Mouse (Mus musculus) spleen, postnatal 36 days (tissue): ENCODE results near the gene Rgs3.

ENCODE experiments used
- DNase-seq, 2 experiments: peaks; one replicate each; pipeline ENCODE4 v3.0.0; 2022; ENCODE audit warnings: low spot score in 2 of 2, mixed read lengths in 1 of 2

The Rgs3 gene

DNA sequence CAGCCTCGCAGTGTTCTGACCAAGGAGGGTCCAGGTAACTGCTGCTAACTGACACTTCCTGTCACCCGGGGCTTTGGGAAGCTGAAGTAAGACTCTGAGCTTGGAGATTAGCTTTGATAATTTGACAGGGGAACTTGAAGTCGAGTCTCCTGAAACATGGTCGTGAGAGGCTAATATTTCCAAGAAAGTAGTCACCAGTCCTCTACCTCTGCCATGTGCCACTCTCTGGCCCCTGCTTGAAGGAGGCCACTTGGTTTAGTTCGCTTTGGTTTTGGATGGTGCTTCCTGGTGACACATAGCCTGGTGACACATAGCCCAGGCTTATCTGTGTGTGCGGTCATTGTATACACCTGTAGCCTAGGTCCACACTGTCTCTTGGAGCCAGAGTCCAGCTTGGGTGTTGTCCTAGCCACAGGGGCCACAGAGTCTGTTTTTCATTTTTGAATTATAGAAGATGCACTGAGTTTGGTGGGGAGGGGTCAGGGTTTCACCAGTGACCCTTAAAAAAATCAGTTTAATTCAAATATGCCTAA, at the start of gene Rgs3:
Gene Rgs3 (plus strand): TSS at position 51 of the 533 bp plus-strand sequence.
- DNase-seq: no peak

DNA sequence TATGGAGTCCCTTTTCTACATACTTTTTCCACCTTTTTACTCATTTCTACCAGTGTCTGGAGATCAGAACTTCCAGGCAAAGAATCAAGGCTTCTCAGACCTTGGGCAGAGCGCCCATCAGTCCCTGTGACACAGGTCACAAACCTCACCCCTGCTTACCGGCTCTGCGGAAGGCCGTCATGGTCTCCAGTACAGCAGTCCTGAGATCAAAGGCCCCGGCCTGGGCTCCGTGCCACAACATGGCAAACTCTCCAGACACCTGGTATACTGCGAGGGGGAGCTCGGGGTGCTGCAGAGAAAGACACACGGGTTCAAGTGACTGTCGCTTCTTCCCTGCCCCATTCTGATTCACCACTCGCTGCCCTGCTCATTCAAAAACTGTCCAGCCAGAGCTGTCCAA, 49.7 kb upstream of the Rgs3 start:
- DNase-seq: no peak

DNA sequence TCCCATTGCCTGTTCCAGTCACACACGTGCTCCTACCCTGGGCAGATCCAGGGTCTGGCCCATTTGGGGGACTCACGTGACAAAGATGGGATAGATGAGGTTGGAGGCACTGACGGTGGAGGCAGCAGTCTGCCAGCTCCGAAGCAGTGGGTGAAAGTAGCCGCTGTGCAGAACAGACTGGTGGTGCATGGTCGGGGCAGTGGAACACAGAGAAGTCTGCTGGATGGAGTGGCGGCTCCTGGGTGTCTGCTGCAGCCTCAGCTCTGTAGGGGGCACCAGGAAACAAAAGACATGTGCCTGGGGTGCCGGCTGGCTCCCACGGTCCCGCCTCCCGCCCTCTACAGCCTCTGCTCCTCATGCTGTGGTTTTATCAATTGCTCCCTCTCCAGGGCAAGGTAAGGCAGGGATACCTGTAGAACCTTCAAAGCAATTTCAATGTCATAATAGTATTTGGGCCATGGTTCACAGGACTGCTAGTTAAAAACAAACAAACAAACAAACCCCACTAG, 45.6 kb upstream of the Rgs3 start:
- no peak for DNase-seq

DNA sequence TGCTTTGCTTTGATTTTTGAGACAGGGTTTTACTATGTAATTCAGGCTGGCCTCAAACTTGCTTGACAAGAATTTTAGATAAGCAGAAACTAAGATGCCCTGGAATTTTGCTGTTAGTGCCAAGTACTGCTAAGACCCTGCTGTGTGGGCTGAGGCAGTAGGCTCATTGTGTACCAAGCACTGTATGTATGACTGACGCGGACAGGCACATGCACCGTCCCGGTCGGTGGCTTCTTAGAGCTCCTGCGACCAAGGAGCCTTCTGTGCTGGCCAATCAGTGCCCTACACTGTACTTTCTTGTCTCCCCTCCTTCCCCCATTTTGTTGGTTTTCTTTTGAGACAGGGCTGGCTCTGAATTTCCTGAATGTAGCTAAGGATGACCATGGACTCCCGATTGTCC, 44.7 kb upstream of the Rgs3 start:
- DNase-seq: no peak

DNA sequence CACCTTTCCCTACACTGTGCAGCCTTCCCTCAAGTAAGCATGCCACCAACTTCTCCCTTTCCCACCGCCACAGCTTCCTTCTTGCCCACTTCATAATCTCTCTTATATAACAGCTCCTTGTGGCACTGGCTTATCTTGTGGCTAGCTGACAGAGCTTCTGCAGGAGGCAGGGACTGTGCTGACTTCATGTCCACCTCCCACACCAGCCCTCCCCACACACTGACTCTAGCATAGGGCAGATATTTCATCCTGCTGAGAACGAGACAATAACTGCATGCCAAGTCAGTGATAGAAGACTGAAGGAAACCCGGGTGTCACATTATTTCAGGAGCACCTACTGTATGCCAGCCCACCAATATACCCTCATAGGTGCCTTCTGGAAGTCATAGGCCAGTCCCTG, 44.2 kb upstream of the Rgs3 start:
- peak in 1 of 2 experiments; percentile 32 for DNase-seq

DNA sequence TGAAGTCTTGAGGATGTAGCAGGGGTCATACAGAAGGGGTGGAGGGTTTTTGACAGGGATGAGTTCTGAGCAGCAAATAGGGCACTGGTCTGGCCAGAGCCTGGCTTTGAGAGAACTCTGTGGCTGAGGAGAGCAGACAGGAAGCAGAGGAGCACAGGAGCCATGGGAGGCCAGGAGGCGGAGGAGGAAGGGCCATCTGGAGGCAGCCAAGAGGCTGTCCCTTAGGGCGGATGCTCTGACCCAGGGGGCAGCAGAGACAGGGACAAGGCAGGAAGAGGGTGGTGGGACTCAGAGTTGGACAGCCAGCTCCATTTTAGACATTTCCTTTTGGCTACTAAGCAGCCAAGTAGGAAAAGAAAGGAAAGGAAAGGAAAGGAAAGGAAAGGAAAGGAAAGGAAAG, 43.6 kb upstream of the Rgs3 start:
- peak; percentile 34 to 38 for DNase-seq

DNA sequence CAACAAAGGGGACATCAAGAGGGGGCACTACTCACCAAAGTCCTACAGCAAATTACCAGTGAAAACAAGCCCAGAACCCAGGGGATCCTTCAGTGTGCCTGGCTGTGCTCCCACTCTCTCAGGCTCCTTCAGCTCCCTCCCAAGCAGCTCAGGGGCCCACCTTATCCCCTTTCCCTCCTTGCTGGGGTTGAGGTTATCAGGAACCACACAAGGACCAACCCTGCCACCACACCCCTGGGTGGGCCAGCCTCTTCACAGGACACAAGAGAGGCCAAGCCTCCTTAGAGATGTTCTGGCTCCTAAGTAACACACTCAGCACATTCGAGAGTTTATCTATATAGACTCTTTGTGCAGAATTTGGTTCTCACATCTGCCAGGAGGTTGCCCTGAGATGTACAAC, 43.1 kb upstream of the Rgs3 start:
- peak; percentile 70 to 80 for DNase-seq

DNA sequence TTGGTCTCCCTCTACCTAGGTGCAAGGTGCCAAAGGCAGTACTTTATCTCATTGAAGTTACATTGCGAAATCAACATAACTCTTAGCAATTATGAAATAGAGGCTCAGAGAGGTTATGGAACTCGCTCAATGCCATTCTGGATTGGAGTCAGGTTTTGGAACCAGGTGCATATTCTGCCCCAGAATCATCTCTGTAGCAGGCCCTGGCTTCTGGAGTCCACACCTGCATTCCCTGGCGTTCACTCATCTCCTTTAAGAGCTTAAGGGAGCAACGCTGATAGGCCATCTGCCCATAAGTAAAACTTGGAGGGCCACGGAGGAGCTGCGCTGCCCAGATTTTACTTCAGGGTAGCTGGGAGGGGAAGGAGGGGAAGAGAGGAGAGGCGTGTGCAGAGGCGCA, 42.6 kb upstream of the Rgs3 start:
- no peak for DNase-seq

DNA sequence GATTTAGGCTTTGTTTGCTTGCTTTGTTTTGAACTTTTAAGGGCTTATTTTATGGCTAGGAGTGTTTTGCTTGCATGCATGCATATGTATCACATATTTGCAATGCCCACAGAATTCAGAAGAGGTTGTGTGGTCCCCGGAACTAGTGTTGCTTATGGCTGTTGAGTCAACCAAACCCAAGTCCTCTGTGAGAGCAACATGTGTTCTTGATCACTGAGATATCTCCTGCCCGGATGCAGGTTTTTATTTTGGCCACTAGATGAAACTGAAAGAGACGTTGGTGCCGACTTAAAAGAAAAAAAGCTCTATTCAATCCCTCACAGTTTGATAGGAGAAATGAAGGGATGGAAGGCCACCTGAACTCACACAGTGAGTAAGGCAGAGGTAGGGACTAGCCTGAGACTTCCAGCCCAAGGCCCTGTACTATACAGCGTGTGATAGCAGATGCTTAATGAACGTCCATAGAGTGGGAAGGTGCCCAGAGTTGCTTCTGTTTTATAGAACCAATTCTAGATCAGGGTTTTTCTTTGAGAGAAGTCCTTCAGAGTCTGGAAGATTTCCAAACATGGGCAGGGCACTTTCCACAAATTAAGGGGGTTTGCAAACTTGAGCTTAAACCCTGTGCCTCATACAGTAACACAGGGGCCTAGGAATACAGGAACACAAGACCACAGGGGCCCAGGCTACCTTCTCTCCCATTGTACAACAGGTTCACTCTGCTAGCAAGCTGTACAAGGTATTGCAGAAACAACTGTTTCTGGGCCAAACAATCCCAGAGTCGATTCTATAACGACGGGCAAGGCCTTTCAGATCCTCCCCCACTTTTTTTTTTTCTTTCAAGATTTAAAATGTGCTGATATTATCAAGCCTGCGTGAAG, 41.9 kb upstream of the Rgs3 start:
- DNase-seq: no peak

DNA sequence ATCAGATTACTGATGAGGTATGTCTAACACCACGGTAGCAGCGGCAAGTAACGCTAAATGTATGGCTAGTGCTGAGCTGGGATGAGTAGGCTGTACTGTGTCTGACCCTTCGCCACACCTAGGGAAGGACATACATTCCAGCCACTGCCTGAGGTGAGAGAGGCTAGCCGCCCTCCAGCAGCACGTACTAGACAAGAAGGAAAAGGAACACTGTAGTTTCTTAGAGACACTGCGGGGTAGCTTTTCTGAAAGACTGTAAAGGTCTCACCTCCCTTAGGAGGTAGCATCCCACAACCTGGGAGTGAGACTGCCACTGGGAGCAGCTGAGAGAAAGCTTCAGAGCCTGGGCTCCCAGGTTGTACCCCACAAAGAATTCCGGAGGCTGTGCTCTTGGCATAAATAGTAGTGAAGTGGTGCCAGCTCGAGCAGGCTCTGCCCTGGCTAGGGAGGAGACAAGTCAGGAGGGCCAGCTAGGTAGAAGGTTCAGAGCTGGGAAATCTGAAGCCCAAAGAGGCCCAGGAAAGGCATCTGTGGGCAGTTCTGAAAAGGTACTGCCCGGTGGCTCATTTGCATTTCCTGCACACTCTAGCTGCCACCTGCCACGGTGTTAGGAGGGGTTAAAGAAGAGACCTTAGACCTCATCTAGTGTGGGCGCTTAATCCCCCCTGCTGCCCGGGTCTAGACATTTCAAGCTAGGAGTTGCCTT, 41.1 kb upstream of the Rgs3 start:
- DNase-seq: peak; percentile 35 to 38

DNA sequence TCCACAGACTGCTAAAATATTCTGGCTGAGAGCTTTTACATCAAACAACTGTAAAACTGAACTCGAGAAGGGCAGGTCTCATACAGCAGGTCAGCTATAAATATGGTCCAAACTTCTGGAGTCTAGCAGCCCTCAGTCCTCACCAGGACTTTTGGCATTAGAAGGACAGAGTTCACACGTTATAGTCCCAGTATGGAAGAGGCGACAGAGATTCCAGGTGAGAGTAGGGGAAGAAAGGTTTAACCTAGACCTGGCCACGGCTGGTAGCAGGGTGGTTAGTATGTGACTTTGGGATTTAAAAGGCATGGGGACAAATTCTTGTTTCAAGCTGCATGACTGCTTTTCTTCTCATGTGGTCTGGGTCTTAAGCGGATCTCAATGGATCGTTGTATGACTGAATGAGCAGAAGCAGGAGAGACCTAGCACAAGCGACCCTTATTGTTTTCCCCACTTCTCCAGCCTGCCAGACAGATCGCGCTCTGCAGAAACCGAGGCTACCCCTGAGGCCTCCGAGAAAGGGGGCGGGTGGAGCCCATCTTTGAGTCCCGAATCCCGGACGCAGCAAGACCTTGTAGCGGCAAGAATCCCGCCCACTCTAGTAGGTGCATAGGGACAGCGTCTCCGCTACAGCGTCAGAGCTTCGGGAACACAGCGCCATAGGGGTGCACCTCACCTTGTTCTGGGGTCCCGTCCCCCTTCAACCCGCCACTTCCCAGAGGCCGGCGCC, 40.4 kb upstream of the Rgs3 start:
- DNase-seq: no peak

DNA sequence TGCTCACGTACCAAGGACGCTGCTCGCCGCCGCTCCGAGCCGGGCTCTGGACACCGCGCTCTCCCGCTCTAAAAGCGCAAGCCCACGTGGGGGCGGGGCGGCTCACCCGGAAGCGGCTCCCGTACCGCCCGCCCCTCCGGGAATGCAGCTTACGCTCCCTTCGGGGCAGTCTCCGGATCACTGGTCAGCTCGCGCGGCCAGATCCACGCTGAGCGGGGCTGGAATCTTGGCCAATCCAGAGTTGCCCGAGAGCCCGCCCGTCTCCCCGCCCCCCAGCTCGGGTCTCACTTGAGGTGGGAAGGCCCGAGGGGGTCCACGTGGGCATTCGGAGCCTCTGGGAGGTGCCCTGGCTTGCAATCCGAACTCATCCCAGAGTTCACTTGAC, 39.8 kb upstream of the Rgs3 start, which contains the start of gene Alad:
Gene Alad (minus strand): TSS at position 70 of the 385 bp plus-strand sequence.
- DNase-seq: peak; percentile 76 to 80

DNA sequence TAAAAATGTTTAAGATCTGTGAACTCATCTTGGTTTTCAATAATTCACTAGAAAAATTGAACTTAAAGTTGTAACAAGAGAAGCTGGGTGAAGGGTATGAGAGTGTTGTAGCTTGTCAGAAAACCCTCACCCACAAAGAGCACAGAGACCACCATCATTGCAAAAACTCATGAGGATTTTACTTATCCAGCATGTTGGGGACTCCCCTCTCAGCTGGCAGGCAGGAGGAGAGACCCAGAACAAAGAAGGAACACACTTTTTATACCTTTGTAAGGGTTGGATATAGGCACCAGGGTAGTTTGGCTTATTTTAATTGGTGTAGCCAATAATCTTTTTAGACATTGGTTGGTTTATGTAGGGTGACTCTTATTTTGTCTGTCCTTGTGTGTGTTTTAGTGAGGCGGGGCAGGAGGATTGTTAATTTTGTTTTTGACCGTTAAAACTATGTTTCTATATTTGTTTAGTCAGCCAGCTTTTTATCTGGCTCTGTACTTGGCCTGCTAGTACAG, 38.7 kb upstream of the Rgs3 start:
- DNase-seq: no peak

DNA sequence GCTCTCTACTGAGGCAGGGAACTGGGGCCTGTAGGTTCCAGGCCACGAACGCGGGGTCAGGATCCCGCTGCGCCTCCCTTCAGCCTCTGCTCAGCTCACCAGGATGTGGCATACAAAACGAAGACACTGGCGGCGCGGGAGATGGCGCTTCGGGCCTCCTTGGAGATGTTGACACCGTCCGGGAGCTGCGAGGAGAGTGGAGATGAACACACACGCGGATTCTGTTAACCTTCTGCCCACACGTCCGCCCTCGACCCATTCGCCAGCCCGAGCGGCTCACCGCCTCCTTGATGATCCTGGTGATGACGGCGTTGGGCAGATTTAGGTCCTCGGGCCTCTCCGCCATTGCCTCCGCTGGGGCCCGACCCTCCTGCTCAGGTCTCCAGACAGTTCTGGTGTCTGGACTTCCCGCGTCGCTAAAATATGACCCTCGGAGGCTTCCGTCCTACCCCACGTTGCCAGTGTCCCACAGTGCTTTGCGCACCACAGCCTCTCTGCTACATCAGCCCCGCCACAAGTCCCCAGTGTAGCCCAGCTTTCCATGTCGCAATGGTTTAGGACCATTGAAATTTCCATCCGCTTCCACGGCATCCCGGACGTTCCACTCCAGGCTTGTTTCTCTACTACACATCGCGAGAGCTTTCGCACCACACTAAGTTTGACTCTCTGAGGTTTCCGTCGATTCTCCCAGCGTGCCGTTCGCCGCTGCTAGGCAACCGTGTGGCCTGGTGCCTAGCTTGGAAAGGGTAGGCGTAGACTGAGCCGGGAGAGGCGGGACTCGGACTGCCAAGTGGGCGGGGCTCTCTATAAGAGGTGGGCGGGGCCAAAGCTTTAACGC, 34.8 kb upstream of the Rgs3 start, which contains the start of the genes Pole3 and 4933430I17Rik:
Gene Pole3 (minus strand): TSS at position 418 of the 838 bp plus-strand sequence.
Gene 4933430I17Rik (plus strand): TSS at position 719 of the 838 bp plus-strand sequence.
- peak; percentile 93 to 95 for DNase-seq

DNA sequence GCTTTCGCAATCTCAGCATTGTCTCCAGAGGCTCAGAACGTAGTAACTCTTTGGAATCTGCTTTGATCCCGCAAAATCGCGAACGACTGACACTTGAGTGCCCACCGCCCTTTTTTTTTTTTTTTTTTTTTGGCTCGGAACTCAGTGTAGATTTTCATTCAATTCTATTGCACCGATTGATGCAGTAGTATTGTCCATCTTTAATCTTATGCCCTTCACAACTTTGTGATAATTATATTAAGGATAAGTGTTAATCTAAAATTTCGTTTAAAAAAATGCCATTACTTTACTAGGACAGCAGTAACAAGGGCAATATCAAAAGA, 34.2 kb upstream of the Rgs3 start:
- DNase-seq: no peak

DNA sequence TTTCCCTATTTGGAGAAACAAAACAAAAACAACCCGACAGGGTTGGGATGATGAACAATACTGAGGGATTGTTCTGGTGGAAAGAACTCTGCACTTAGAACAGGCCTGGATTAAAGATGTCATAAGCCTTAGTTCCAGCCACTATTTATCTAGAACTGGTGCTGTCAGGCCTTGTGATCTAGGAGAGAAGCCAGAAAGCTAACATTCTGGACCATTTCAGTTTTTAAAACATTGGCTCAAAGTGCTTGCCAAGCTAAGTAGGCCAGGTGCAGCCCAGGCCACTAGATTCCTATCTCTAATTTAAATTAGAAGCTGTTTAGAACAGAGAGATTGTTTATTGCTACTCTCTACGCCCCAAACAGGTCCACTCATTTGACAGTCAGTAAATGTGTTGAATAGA, 33.4 kb upstream of the Rgs3 start:
- no peak for DNase-seq

DNA sequence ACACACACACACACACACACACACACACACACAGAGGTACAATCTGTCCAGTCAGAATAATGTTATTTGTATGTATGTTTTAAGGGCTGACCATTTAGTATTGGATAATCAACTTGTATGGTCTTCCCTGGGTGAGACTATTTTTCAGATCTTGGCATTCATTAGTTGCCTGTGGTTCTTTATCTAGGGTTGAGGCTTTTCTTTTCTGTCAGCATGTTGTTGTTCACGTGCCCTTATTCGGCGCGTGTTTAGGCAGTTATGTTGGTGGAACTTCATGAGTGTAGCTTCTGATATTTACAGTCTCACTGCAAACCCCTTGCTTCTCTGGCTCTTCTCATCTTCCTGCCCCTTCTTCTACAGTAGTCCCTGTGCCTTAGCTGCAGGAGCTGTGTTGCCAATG, 32.0 kb upstream of the Rgs3 start:
- no peak for DNase-seq

DNA sequence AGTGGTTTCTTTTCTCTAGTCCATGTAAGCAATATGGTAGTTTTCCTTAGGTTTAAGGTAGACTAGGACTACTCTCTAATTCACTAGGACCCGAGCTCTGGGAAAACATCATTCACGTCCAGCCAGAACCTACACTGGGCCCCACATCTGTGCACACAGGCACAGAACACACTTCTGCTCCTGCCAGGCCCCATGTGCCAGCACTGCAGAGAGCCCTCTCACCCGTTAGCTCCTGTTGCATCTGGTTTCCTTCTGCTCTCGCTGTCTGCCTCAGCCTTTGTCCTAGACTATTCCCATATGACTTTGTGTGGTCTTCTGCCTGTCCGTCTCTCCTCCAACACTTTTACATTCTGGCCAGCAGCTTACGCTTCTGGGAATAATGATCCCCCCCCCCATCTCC, 25.9 kb upstream of the Rgs3 start:
- DNase-seq: no peak

DNA sequence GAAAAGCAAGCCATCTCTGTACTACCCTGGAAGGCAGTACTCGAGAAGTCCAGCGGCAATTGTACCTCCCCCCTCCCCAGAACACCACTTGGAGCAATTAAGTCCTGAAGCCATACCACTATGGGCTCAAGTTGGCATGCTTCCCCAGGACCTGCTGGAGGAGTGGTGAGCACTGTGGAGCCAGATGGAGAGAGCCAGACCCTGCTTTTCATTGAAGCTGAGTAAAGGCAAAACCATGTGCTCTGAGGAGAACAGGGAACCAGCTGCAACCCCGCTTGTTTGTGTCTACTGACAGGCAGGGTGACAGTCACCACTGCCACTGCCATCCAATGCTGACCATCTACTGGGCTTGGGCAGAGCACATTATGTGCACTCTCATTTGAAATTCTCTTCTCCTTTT, 17.8 kb upstream of the Rgs3 start:
- DNase-seq: no peak

DNA sequence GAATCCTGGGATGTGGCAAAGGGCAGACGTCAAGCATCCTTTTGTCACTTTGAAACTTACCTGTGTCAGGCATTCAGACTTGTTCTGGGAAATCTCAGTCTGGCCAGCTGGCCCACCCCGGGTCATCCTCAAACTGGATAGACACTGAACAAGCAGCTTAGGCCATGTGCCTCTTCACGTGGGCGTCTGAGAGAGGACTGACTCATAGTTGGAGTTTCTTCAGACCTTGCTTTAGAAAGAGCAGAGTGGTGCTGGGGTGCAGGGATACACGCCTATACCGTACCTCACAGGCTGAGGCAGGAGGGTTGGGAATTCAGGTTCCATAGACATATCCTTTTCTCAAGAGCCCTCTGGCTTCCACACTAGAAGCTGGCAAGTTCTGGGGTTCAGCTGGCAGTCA, 15.9 kb upstream of the Rgs3 start:
- no peak for DNase-seq

DNA sequence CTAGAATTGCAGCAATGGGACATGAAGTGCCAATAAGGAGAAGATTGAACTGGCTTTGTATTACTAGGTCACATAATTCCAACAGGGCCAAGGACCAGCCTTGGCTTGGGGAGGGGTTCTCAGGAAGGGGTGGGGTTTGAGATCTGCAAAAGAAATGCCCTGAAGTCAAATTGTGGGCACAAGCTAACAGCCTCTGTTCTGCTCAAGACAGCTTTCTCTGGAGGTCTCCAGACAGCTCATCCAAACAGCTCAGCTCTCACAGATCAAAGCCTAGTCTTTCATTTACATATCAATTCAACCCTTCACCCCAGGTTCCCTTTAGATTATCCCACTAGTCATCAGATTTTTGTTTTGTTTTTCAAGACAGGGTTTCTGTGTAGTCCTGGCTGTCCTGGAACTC, 14.8 kb upstream of the Rgs3 start:
- DNase-seq: no peak
